Mouse (Mus musculus) kidney, postnatal 0 days (tissue): ENCODE results near the gene Nfix. TPM values are rescaled to one million over a fixed set of nuclear protein-coding genes. Genes with fewer than 3 reads are reported as not detected.
A peak's percentile ranks its signal among the peaks of the same experiment; 100 is the strongest.

ENCODE experiments used
- ATAC-seq: fragments of 200-750 bp; cut with Nextera tagmentation; replicated peaks from 2 replicates; pipeline ENCODE4 v1.8.0; 2017; ENCODE audit warnings: low read depth, moderate number of reproducible peaks, moderate TSS enrichment, moderate library complexity; ENCODE audit not compliant: low FRiP score
- DNase-seq: peaks from one replicate; pipeline ENCODE4 v3.0.0-alpha.2; 2016; ENCODE audit warnings: low spot score
- H3K27ac ChIP-seq: fragments of 300-500 bp; sonication (generic); 2 replicates; pipeline ENCODE4 v1.5.1; 2014; ENCODE audit warnings: mild to moderate bottlenecking
- H3K27me3 ChIP-seq: fragments of 300-500 bp; sonication (generic); 2 replicates; pipeline ENCODE4 v1.6.1; 2014; ENCODE audit warnings: low read length, mixed read lengths; ENCODE audit not compliant: insufficient read depth
- H3K36me3 ChIP-seq: fragments of 300-500 bp; sonication (generic); 2 replicates; pipeline ENCODE4 v1.6.1; 2014; ENCODE audit warnings: low read length, mixed read lengths; ENCODE audit not compliant: insufficient read depth
- H3K4me1 ChIP-seq: fragments of 300-500 bp; sonication (generic); replicated peaks from 2 replicates; pipeline ENCODE4 v1.6.1; 2014; ENCODE audit warnings: antibody characterized with exemption, low read length, mixed read lengths; ENCODE audit not compliant: insufficient read depth
- H3K4me2 ChIP-seq: fragments of 300-500 bp; sonication (generic); 2 replicates; pipeline ENCODE4 v1.6.1; 2014; ENCODE audit warnings: mild to moderate bottlenecking, low read length, moderate library complexity, mixed read lengths
- H3K4me3 ChIP-seq: fragments of 300-500 bp; sonication (generic); replicated peaks from 2 replicates; pipeline ENCODE4 v1.5.1; 2014; ENCODE audit warnings: low read depth, low read length
- H3K9ac ChIP-seq: fragments of 300-500 bp; sonication (generic); 2 replicates; pipeline ENCODE4 v1.6.1; 2014; ENCODE audit warnings: low read depth, low read length
- H3K9me3 ChIP-seq: fragments of 300-500 bp; sonication (generic); replicated peaks from 2 replicates; pipeline ENCODE4 v1.6.1; 2016; ENCODE audit warnings: low read length, inconsistent platforms, mixed read lengths
- CTCF ChIP-seq: IDR thresholded peaks from 2 replicates; pipeline ENCODE4 v1.5.1; 2016; ENCODE audit warnings: antibody characterized with exemption, low read depth, mild to moderate bottlenecking, moderate library complexity
- WGBS: fragments of 180-500 bp; shearing (Covaris S2); extraction: QIAGEN DNeasy Blood & Tissue Kit; methylation state at CpG from one replicate; pipeline ENCODE4 v1.1.7; 2014; 5-methylcytosine and 5-hydroxymethylcytosine counted together
- polyA plus RNA-seq: library from polyadenylated mRNA; unstranded; fragments of >200 nt; fragmentation: Nextera tagmentation; extraction: Ambion mirVana; gene quantifications from 2 replicates; pipeline ENCODE4 v1.2.1, GENCODE M21; 2015

Nfix gene
- polyA plus RNA-seq, 1 experiment from 2014 or later, result 21.1 TPM

GRCm38 (mm10) chr8:84790537-84790936, 9.6 kb downstream of the Nfix start:
- Histone ChIP-seq H3K4me3 (no peak overlapping the region), H3K27me3 (peaks cover 30% of the 10 kb centered on the region; the same call in 1 of the 2 replicates), H3K9ac (no peak overlapping the region), H3K27ac (no peak overlapping the region), H3K4me2 (no peak overlapping the region), H3K9me3 (no peaks in the 10 kb centered on the region), H3K4me1 (peaks cover 14% of the 10 kb centered on the region), H3K36me3 (no peaks in the 10 kb centered on the region)
- no peak for DNase-seq
- no peak for TF ChIP-seq CTCF
- WGBS, result 68% methylated on average over 2 of the region's 2 CpGs
- no peak for ATAC-seq

- Histone ChIP-seq H3K27ac (no peak overlapping the region), H3K9ac (no peak overlapping the region), H3K36me3 (no peaks in the 10 kb centered on the region), H3K4me1 (peaks cover 17% of the 10 kb centered on the region), H3K4me2 (no peak overlapping the region), H3K4me3 (no peak overlapping the region), H3K9me3 (no peaks in the 10 kb centered on the region), H3K27me3 (peaks cover 36% of the 10 kb centered on the region; the same call in 1 of the 2 replicates)
- 71% methylated on average over 9 of the region's 9 CpGs for WGBS
- DNase-seq, result no peak
- TF ChIP-seq CTCF, result no peak
- ATAC-seq, result no peak; the same call in 1 of the 2 replicates
Observed at GRCm38 (mm10) chr8:84789855-84790486, 10.2 kb downstream of the Nfix start.

- Histone ChIP-seq H3K36me3 (no peaks in the 10 kb centered on the region), H3K4me3 (no peak overlapping the region), H3K27ac (no peak overlapping the region), H3K9me3 (no peaks in the 10 kb centered on the region), H3K27me3 (peaks cover 42% of the 10 kb centered on the region), H3K9ac (no peak overlapping the region), H3K4me1 (peaks cover 23% of the 10 kb centered on the region), H3K4me2 (no peak overlapping the region)
- ATAC-seq (no peak), DNase-seq (no peak)
- WGBS, result 58% methylated on average over 3 of the region's 5 CpGs
- TF ChIP-seq CTCF, result no peak
Observed at GRCm38 (mm10) chr8:84789345-84789744, 10.8 kb downstream of the Nfix start.

GRCm38 (mm10) chr8:84788896-84789295, 11.2 kb downstream of the Nfix start:
- no peak for ATAC-seq
- H3K27me3 ChIP-seq, result peaks cover 46% of the 10 kb centered on the region
- no peak overlapping the region for H3K9ac ChIP-seq
- no peaks in the 10 kb centered on the region for H3K36me3 ChIP-seq
- no peak for TF ChIP-seq CTCF
- H3K27ac ChIP-seq, result no peak overlapping the region
- no peak for DNase-seq
- peaks cover 27% of the 10 kb centered on the region for H3K4me1 ChIP-seq
- H3K9me3 ChIP-seq, result no peaks in the 10 kb centered on the region
- no peak overlapping the region for H3K4me2 ChIP-seq
- 22% methylated on average over 11 of the region's 11 CpGs for WGBS
- H3K4me3 ChIP-seq, result no peak overlapping the region

GRCm38 (mm10) chr8:84787523-84788302, 12.4 kb downstream of the Nfix start:
- peaks cover 27% of the 10 kb centered on the region for H3K4me1 ChIP-seq
- 31% methylated on average over 14 of the region's 14 CpGs for WGBS

GRCm38 (mm10) chr8:84786801-84787467, 13.2 kb downstream of the Nfix start:
- H3K4me3 ChIP-seq, result no peak overlapping the region
- H3K9me3 ChIP-seq, result no peaks in the 10 kb centered on the region
- H3K36me3 ChIP-seq, result no peaks in the 10 kb centered on the region
- peak overlapping the region; percentile 38; the same call in 1 of the 2 replicates for H3K4me2 ChIP-seq
- 27% methylated on average over 11 of the region's 11 CpGs for WGBS
- peak overlapping the region; percentile 27; the same call in 1 of the 2 replicates for H3K27ac ChIP-seq
- no peak for DNase-seq
- peaks cover 27% of the 10 kb centered on the region for H3K4me1 ChIP-seq
- H3K9ac ChIP-seq, result no peak overlapping the region
- H3K27me3 ChIP-seq, result peaks cover 58% of the 10 kb centered on the region
- no peak for ATAC-seq
- TF ChIP-seq CTCF, result no peak

More at GRCm38 (mm10) chr8:84787523-84788302, 12.4 kb downstream of the Nfix start:
- Histone ChIP-seq H3K9ac (peak overlapping the region; percentile 5; the same call in 1 of the 2 replicates), H3K4me2 (no peak overlapping the region), H3K9me3 (no peaks in the 10 kb centered on the region), H3K36me3 (no peaks in the 10 kb centered on the region), H3K27ac (no peak overlapping the region), H3K4me3 (no peak overlapping the region), H3K27me3 (peaks cover 53% of the 10 kb centered on the region)
- TF ChIP-seq CTCF, result no peak
- DNase-seq (no peak), ATAC-seq (no peak)
